Mouse (Mus musculus) MEL (cell line): Measurements from ENCODE around the gene Gm4553. TPM values are rescaled to one million over a fixed set of nuclear protein-coding genes. Genes with fewer than 3 reads are reported as not detected.
"Not testable (repeated sequence)": the region's sequence is repeated elsewhere in the genome, so short reads cannot be mapped to it uniquely, and the experiment has no call there.

ENCODE experiments used
- DNase-seq: peaks from one replicate; pipeline ENCODE4 v3.0.0; 2011; ENCODE audit warnings: low read depth, low spot score
- H3K27ac ChIP-seq: 2 replicates; pipeline ENCODE4 v1.5.1; 2012; ENCODE audit warnings: low read depth, mild to moderate bottlenecking, control low read depth, low read length, moderate library complexity; ENCODE audit not compliant: control insufficient read depth
- H3K27me3 ChIP-seq, 2 experiments: fragments of 150-350 bp in 1 of 2; sonication (generic) in 1 of 2; 2 replicates each; pipeline ENCODE4 v1.6.1; 2012; ENCODE audit warnings: low read length in 2 of 2, mild to moderate bottlenecking in 2 of 2, improper control_type of control experiment in 1 of 2, moderate library complexity in 1 of 2; ENCODE audit not compliant: insufficient read depth in 2 of 2, control insufficient read depth in 1 of 2
- H3K36me3 ChIP-seq, 2 experiments: 2 replicates each; pipeline ENCODE4 v1.6.1; 2012 to 2014; ENCODE audit warnings: low read length in 2 of 2, improper control_type of control experiment in 1 of 2, inconsistent platforms in 1 of 2, mild to moderate bottlenecking in 1 of 2; ENCODE audit not compliant: insufficient read depth in 2 of 2, control insufficient read depth in 1 of 2
- H3K4me1 ChIP-seq, 2 experiments: fragments of 150-350 bp in 1 of 2; sonication (generic) in 1 of 2; 2 replicates each; pipeline ENCODE4 v1.6.1; 2012; ENCODE audit warnings: low read length in 2 of 2, improper control_type of control experiment in 1 of 2, mild to moderate bottlenecking in 1 of 2; ENCODE audit not compliant: insufficient read depth in 2 of 2, control insufficient read depth in 1 of 2
- H3K4me3 ChIP-seq, 2 experiments: fragments of 150-350 bp in 1 of 2; sonication (generic) in 1 of 2; 2 replicates each; pipeline ENCODE4 v1.5.1; 2012; ENCODE audit warnings: low read depth in 2 of 2, low read length in 2 of 2, mild to moderate bottlenecking in 2 of 2, moderate library complexity in 2 of 2, control low read depth in 1 of 2, improper control_type of control experiment in 1 of 2; ENCODE audit not compliant: control insufficient read depth in 1 of 2, insufficient read depth in 1 of 2
- H3K79me2 ChIP-seq: 2 replicates; pipeline ENCODE4 v1.6.1; 2012; ENCODE audit warnings: mild to moderate bottlenecking, low read length, moderate library complexity; ENCODE audit not compliant: control insufficient read depth, poor library complexity, insufficient read depth
- H3K9ac ChIP-seq: 2 replicates; pipeline ENCODE4 v1.6.1; 2012; ENCODE audit warnings: low read depth, mild to moderate bottlenecking, control low read depth, low read length, moderate library complexity; ENCODE audit not compliant: control insufficient read depth, poor library complexity, severe bottlenecking
- H3K9me3 ChIP-seq: fragments of 150-350 bp; sonication (generic); replicated peaks from 2 replicates; pipeline ENCODE4 v1.6.1; 2012; ENCODE audit warnings: mild to moderate bottlenecking, low read length, improper control_type of control experiment, moderate library complexity; ENCODE audit not compliant: insufficient read depth
- E2F4 ChIP-seq: IDR thresholded peaks from 2 replicates; pipeline ENCODE4 v1.6.1; 2011; ENCODE audit warnings: low read depth, low read length, improper control_type of control experiment, borderline replicate concordance
- ELF1 ChIP-seq: IDR thresholded peaks from 2 replicates; pipeline ENCODE4 v1.6.1; 2014; ENCODE audit warnings: low read depth, mild to moderate bottlenecking, inconsistent platforms, low read length, improper control_type of control experiment, moderate library complexity
- ETS1 ChIP-seq: IDR thresholded peaks from 2 replicates; pipeline ENCODE4 v1.6.1; 2012; ENCODE audit warnings: low read depth, mild to moderate bottlenecking, inconsistent platforms, low read length, improper control_type of control experiment, moderate library complexity
- GABPA ChIP-seq: IDR thresholded peaks from 2 replicates; pipeline ENCODE4 v1.6.1; 2012; ENCODE audit warnings: low read depth, mild to moderate bottlenecking, inconsistent platforms, low read length, improper control_type of control experiment, moderate library complexity
- HCFC1 ChIP-seq: IDR thresholded peaks from 2 replicates; pipeline ENCODE4 v1.6.1; 2012; ENCODE audit warnings: low read depth, mild to moderate bottlenecking, inconsistent platforms, low read length, improper control_type of control experiment, moderate library complexity
- JUND ChIP-seq: IDR thresholded peaks from 2 replicates; pipeline ENCODE4 v1.6.1; 2011; ENCODE audit warnings: low read depth, mild to moderate bottlenecking, improper control_type of control experiment, low read length
- MAFK ChIP-seq: IDR thresholded peaks from 2 replicates; pipeline ENCODE4 v1.6.1; 2011; ENCODE audit warnings: low read depth, mild to moderate bottlenecking, low read length, improper control_type of control experiment, borderline replicate concordance
- MAX ChIP-seq: IDR thresholded peaks from 2 replicates; pipeline ENCODE4 v1.6.1; 2011; ENCODE audit warnings: low read length, improper control_type of control experiment
- MAZ ChIP-seq: IDR thresholded peaks from 2 replicates; pipeline ENCODE4 v1.6.1; 2012; ENCODE audit warnings: low read depth, mild to moderate bottlenecking, inconsistent platforms, low read length, improper control_type of control experiment
- MEF2A ChIP-seq: IDR thresholded peaks from 2 replicates; pipeline ENCODE4 v1.6.1; 2014; ENCODE audit warnings: low read depth, mild to moderate bottlenecking, inconsistent platforms, low read length, improper control_type of control experiment; ENCODE audit not compliant: poor library complexity, insufficient replicate concordance, severe bottlenecking; ENCODE audit errors: extremely low read depth
- MXI1 ChIP-seq: IDR thresholded peaks from 2 replicates; pipeline ENCODE4 v1.6.1; 2011; ENCODE audit warnings: mild to moderate bottlenecking, low read depth, low read length, improper control_type of control experiment
- NELFE ChIP-seq: IDR thresholded peaks from 2 replicates; pipeline ENCODE4 v1.6.1; 2011; ENCODE audit warnings: low read depth, low read length, improper control_type of control experiment
- NRF1 ChIP-seq: IDR thresholded peaks from 2 replicates; pipeline ENCODE4 v1.6.1; 2014; ENCODE audit warnings: low read depth, mild to moderate bottlenecking, inconsistent platforms, low read length, improper control_type of control experiment, moderate library complexity; ENCODE audit not compliant: poor library complexity, insufficient read depth, severe bottlenecking
- POLR2A ChIP-seq, 2 experiments: IDR thresholded peaks; 2 replicates each; pipeline ENCODE4 v1.6.1; 2011 to 2012; ENCODE audit warnings: low read length in 2 of 2, mild to moderate bottlenecking in 2 of 2, control low read depth in 1 of 2, improper control_type of control experiment in 1 of 2, low read depth in 1 of 2, moderate library complexity in 1 of 2; ENCODE audit not compliant: control insufficient read depth in 1 of 2, insufficient read depth in 1 of 2, poor library complexity in 1 of 2
- POLR2AphosphoS2 ChIP-seq: IDR thresholded peaks from 2 replicates; pipeline ENCODE4 v1.6.1; 2011; ENCODE audit warnings: low read length, improper control_type of control experiment
- POLR2AphosphoS5 ChIP-seq: IDR thresholded peaks from 2 replicates; pipeline ENCODE4 v1.6.1; 2012; ENCODE audit warnings: low read depth, borderline replicate concordance, mild to moderate bottlenecking, inconsistent platforms, low read length, moderate library complexity, mixed read lengths
- RAD21 ChIP-seq: IDR thresholded peaks from 2 replicates; pipeline ENCODE4 v1.6.1; 2011; ENCODE audit warnings: mild to moderate bottlenecking, low read depth, low read length, improper control_type of control experiment
- SIN3A ChIP-seq: IDR thresholded peaks from 2 replicates; pipeline ENCODE4 v1.6.1; 2012; ENCODE audit warnings: low read length, improper control_type of control experiment, inconsistent platforms
- SMC3 ChIP-seq: IDR thresholded peaks from 2 replicates; pipeline ENCODE4 v1.6.1; 2011; ENCODE audit warnings: low read depth, low read length, improper control_type of control experiment
- USF1 ChIP-seq: IDR thresholded peaks from 2 replicates; pipeline ENCODE4 v1.6.1; 2014; ENCODE audit warnings: low read depth, mild to moderate bottlenecking, inconsistent platforms, low read length, improper control_type of control experiment, moderate library complexity
- USF2 ChIP-seq, 2 experiments: IDR thresholded peaks; 2 replicates each; pipeline ENCODE4 v1.6.1; 2011 to 2012; ENCODE audit warnings: improper control_type of control experiment in 2 of 2, low read length in 2 of 2, borderline replicate concordance in 1 of 2, inconsistent platforms in 1 of 2, low read depth in 1 of 2, mild to moderate bottlenecking in 1 of 2; ENCODE audit not compliant: insufficient read depth in 1 of 2
- ZC3H11A ChIP-seq: IDR thresholded peaks from 2 replicates; pipeline ENCODE4 v1.6.1; 2012; ENCODE audit warnings: low read depth, mild to moderate bottlenecking, inconsistent platforms, low read length, improper control_type of control experiment
- ZNF384 ChIP-seq: IDR thresholded peaks from 2 replicates; pipeline ENCODE4 v1.6.1; 2012; ENCODE audit warnings: low read depth, mild to moderate bottlenecking, inconsistent platforms, low read length, improper control_type of control experiment
- polyA plus RNA-seq, 2 experiments: library from polyadenylated mRNA; stranded (reverse) in 1 of 2; unstranded in 1 of 2; fragments of >175 nt in 1 of 2; fragments of >200 nt in 1 of 2; gene quantifications; 2 replicates each; pipeline versions ENCODE4 v1.2.1 to v1.2.4; 2012; ENCODE audit warnings: low replicate concordance in 2 of 2, low read depth in 1 of 2; ENCODE audit not compliant: insufficient read length in 2 of 2, insufficient read depth in 1 of 2, missing spikeins in 1 of 2
- total RNA-seq: library from RNA; depleted of rRNA; stranded (reverse); fragments of 300-350 nt; gene quantifications from 2 replicates; pipeline ENCODE4 v1.2.3, GENCODE M21; 2012

Gene Gm4553
- total and polyA plus RNA-seq, 3 experiments: not detected

DNA sequence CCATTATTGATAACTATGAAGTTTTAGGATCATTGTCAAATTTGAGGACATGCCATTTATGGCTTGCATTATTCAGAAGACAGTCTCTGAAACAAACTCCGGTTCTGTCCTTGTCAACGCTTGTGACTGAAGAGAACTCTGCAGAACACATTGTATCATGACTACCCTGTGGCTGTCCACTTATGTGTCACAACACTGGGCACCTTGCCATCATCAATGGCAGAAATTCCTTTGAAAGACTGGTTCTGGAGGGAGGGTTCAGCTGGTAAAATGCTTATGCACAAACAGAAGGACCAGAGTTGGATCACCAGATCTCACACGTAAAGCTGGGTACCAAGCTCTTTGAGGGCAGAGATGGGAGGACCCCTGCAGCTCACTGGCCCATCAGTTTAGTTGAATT is 6.2 kb downstream of the Gm4553 start:
- no peak overlapping the region for H3K27ac ChIP-seq
- H3K27me3 ChIP-seq: peaks cover 0 to 4% of the 10 kb centered on the region in 2 experiments
- H3K4me3 ChIP-seq: no peak overlapping the region
- no peaks in the 10 kb centered on the region for H3K36me3 ChIP-seq
- no peaks in the 10 kb centered on the region for H3K79me2 ChIP-seq
- no peaks in the 10 kb centered on the region for H3K4me1 ChIP-seq
- TF ChIP-seq ELF1: no peak
- no peak for TF ChIP-seq ZC3H11A
- TF ChIP-seq USF1: no peak
- no peak for TF ChIP-seq ETS1
- no peak for TF ChIP-seq NRF1
- TF ChIP-seq USF2 (IDR thresholded peaks at IDR 0.05; ENCODE audit: borderline replicate concordance in 1 of 2, insufficient read depth in 1 of 2, low read depth in 1 of 2, low read length in 2 of 2): no peak
- no peak for TF ChIP-seq POLR2AphosphoS2
- no peak for DNase-seq
- no peak overlapping the region for H3K9ac ChIP-seq
- no peaks in the 10 kb centered on the region for H3K9me3 ChIP-seq

DNA sequence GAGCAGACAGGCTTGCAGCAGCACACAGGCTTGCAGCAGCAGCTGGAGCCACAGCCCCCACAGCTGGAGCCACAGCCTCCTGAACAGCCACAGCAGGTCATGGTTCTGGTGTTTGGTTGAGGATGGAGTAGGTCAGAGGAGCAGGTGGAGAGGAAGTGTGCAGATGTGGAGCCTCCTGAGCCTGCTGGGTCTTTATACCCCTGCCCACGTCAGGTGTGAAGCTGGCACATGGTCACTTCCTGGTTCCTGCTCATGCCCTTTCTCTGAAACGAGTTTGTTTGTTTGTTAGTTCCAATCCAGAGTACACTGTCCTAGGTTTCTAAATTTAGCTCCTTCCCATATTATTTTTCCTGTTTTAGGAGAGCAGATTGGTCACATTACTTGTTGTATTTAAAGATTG is 8.5 kb downstream of the Gm4553 start, which contains the start of gene Gm29735:
TSS of gene Gm29735 (minus strand) at position 101 of the 400 bp plus-strand sequence.
- DNase-seq, H3K9ac ChIP-seq, H3K27ac ChIP-seq, H3K4me3 ChIP-seq, H3K9me3 ChIP-seq, H3K4me1 ChIP-seq, H3K79me2 ChIP-seq, H3K36me3 ChIP-seq, H3K27me3 ChIP-seq: not testable (repeated sequence)

DNA sequence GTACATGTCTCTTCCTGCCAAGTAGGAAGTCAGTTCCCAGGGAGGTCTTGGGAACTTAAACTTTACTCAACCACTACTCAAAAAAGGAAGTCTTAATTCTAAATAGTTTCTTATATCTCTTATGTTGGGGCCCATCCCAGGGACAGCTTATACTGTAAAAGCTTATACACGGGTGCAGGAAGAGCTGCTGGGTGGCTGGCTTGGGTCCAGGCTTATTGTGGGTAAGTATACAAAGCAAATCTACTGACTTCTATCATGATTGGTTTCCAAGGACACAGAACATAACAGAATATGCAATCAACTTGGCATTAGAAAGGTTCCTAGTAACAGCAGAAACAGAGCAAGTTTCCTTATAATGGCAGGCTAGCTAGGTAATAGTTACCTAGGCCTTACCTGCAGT is 10.2 kb downstream of the Gm4553 start:
- Histone ChIP-seq H3K9me3 (no peaks in the 10 kb centered on the region), H3K4me1 (no peaks in the 10 kb centered on the region), H3K36me3 (no peaks in the 10 kb centered on the region), H3K79me2 (no peaks in the 10 kb centered on the region), H3K27me3 (no peaks in the 10 kb centered on the region; a peak in 1 of 4 replicates), H3K4me3 (no peak overlapping the region), H3K27ac (no peak overlapping the region), H3K9ac (no peak overlapping the region)
- TF ChIP-seq GABPA (no peak), MAX (no peak), RAD21 (no peak), SIN3A (no peak), ETS1 (no peak), MAZ (no peak), MAFK (no peak), JUND (no peak), NELFE (no peak), USF1 (no peak), ZNF384 (no peak), MXI1 (no peak), E2F4 (no peak), POLR2A (IDR thresholded peaks at IDR 0.05; ENCODE audit: control insufficient read depth in 1 of 2, insufficient read depth in 1 of 2, low read depth in 1 of 2, low read length in 2 of 2, poor library complexity in 1 of 2) (no peak), SMC3 (no peak), HCFC1 (no peak), MEF2A (no peak), ELF1 (no peak), POLR2AphosphoS5 (no peak)
- peak; percentile 19 for DNase-seq
